Mouse (Mus musculus) embryonic facial prominence, embryonic 14.5 days (tissue): Measurements from ENCODE around the gene Ppp1r36. TPM values are rescaled to one million over a fixed set of nuclear protein-coding genes. Genes with fewer than 3 reads are reported as not detected.

Experiments used
- ATAC-seq: fragments of 200-750 bp; cut with Nextera tagmentation; 2 replicates; pipeline ENCODE4 v1.8.0; 2017; ENCODE audit warnings: low read depth, moderate number of reproducible peaks, moderate TSS enrichment
- DNase-seq: peaks from one replicate; pipeline ENCODE4 v3.0.0-alpha.2; 2015; ENCODE audit warnings: low spot score
- H3K27ac ChIP-seq: fragments of 300-500 bp; sonication (generic); replicated peaks from 2 replicates; pipeline ENCODE4 v1.5.1; 2014; ENCODE audit warnings: low read depth, mild to moderate bottlenecking, low read length, moderate library complexity
- H3K27me3 ChIP-seq: fragments of 300-500 bp; sonication (generic); replicated peaks from 2 replicates; pipeline ENCODE4 v1.6.1; 2014; ENCODE audit warnings: low read length; ENCODE audit not compliant: control insufficient read depth, insufficient read depth
- H3K36me3 ChIP-seq: fragments of 300-500 bp; sonication (generic); 2 replicates; pipeline ENCODE4 v1.6.1; 2014; ENCODE audit warnings: low read length, mixed read lengths; ENCODE audit not compliant: control insufficient read depth, insufficient read depth
- H3K4me1 ChIP-seq: fragments of 300-500 bp; sonication (generic); 2 replicates; pipeline ENCODE4 v1.6.1; 2014; ENCODE audit warnings: antibody characterized with exemption, low read length; ENCODE audit not compliant: control insufficient read depth, insufficient read depth
- H3K4me2 ChIP-seq: fragments of 300-500 bp; sonication (generic); 2 replicates; pipeline ENCODE4 v1.6.1; 2014; ENCODE audit warnings: low read depth, mild to moderate bottlenecking, low read length, moderate library complexity, mixed read lengths
- H3K4me3 ChIP-seq: fragments of 300-500 bp; sonication (generic); 2 replicates; pipeline ENCODE4 v1.5.1; 2014; ENCODE audit warnings: low read depth, mild to moderate bottlenecking, low read length
- H3K9ac ChIP-seq: fragments of 300-500 bp; sonication (generic); 2 replicates; pipeline ENCODE4 v1.6.1; 2014; ENCODE audit warnings: low read depth, mild to moderate bottlenecking, low read length, moderate library complexity, mixed read lengths
- H3K9me3 ChIP-seq: fragments of 300-500 bp; sonication (generic); 2 replicates; pipeline ENCODE4 v1.6.1; 2016; ENCODE audit warnings: low read length; ENCODE audit not compliant: control insufficient read depth
- WGBS: fragments of 180-500 bp; shearing (Covaris S2); extraction: QIAGEN DNeasy Blood & Tissue Kit; methylation state at CpG from one replicate; pipeline ENCODE4 v1.1.7; 2014; 5-methylcytosine and 5-hydroxymethylcytosine counted together
- polyA plus RNA-seq: library from polyadenylated mRNA; unstranded; fragments of >200 nt; fragmentation: Nextera tagmentation; extraction: Ambion mirVana; gene quantifications from 2 replicates; pipeline ENCODE4 v1.2.1, GENCODE M21; 2014

Ppp1r36 gene
- polyA plus RNA-seq, 1 experiment from 2014 or later: 6.2 TPM

- Histone ChIP-seq H3K9ac (no peak overlapping the region), H3K4me1 (peaks cover 14% of the 10 kb centered on the region; the same call in 1 of the 2 replicates), H3K36me3 (no peaks in the 10 kb centered on the region), H3K27ac (no peak overlapping the region), H3K4me3 (no peak overlapping the region), H3K9me3 (no peaks in the 10 kb centered on the region), H3K27me3 (no peaks in the 10 kb centered on the region), H3K4me2 (no peak overlapping the region)
- 81% methylated on average over 4 of the region's 4 CpGs for WGBS
- ATAC-seq (no peak), DNase-seq (no peak)
These were observed 62.6 kb downstream of the Ppp1r36 start for GRCm38 (mm10) chr12:76479836-76480495.

GRCm38 (mm10) chr12:76482446-76482845 lies 65.1 kb downstream of the Ppp1r36 start:
- Histone ChIP-seq H3K4me1 (peaks cover 14% of the 10 kb centered on the region; the same call in 1 of the 2 replicates), H3K27me3 (no peaks in the 10 kb centered on the region), H3K9ac (no peak overlapping the region), H3K27ac (no peak overlapping the region), H3K4me2 (no peak overlapping the region), H3K9me3 (no peaks in the 10 kb centered on the region), H3K4me3 (no peak overlapping the region), H3K36me3 (no peaks in the 10 kb centered on the region)
- DNase-seq: no peak
- ATAC-seq: no peak
- WGBS: 76% methylated on average over 2 of the region's 2 CpGs

GRCm38 (mm10) chr12:76482948-76483347 lies 65.6 kb downstream of the Ppp1r36 start:
- no peaks in the 10 kb centered on the region for H3K36me3 ChIP-seq
- no peaks in the 10 kb centered on the region for H3K9me3 ChIP-seq
- DNase-seq (no peak), ATAC-seq (no peak)
- H3K4me2 ChIP-seq: no peak overlapping the region
- no peak overlapping the region for H3K9ac ChIP-seq
- H3K27me3 ChIP-seq: no peaks in the 10 kb centered on the region
- H3K27ac ChIP-seq: no peak overlapping the region
- WGBS: 90% methylated on average over 2 of the region's 2 CpGs
- H3K4me3 ChIP-seq: no peak overlapping the region
- H3K4me1 ChIP-seq: peaks cover 14% of the 10 kb centered on the region; the same call in 1 of the 2 replicates

- no peaks in the 10 kb centered on the region for H3K9me3 ChIP-seq
- WGBS: 34% methylated on average over 4 of the region's 4 CpGs
- no peaks in the 10 kb centered on the region for H3K36me3 ChIP-seq
- no peak overlapping the region for H3K4me3 ChIP-seq
- DNase-seq (no peak), ATAC-seq (no peak)
- H3K27me3 ChIP-seq: no peaks in the 10 kb centered on the region
- H3K9ac ChIP-seq: no peak overlapping the region
- no peaks in the 10 kb centered on the region for H3K4me1 ChIP-seq
- no peak overlapping the region for H3K27ac ChIP-seq
- no peak overlapping the region for H3K4me2 ChIP-seq
These were observed 67.5 kb downstream of the Ppp1r36 start for GRCm38 (mm10) chr12:76484881-76485280.

- DNase-seq (no peak), ATAC-seq (peak; percentile 26; the same call in 1 of the 2 replicates)
- no peaks in the 10 kb centered on the region for H3K9me3 ChIP-seq
- no peaks in the 10 kb centered on the region for H3K27me3 ChIP-seq
- no peak overlapping the region for H3K4me2 ChIP-seq
- no peak overlapping the region for H3K4me3 ChIP-seq
- no peaks in the 10 kb centered on the region for H3K36me3 ChIP-seq
- WGBS: 44% methylated on average over 11 of the region's 11 CpGs
- H3K4me1 ChIP-seq: no peaks in the 10 kb centered on the region
- no peak overlapping the region for H3K27ac ChIP-seq
- no peak overlapping the region for H3K9ac ChIP-seq
These were observed 68.0 kb downstream of the Ppp1r36 start for GRCm38 (mm10) chr12:76485381-76485780.

- no peak overlapping the region for H3K9ac ChIP-seq
- no peak overlapping the region for H3K4me3 ChIP-seq
- H3K27me3 ChIP-seq: no peaks in the 10 kb centered on the region
- no peak overlapping the region for H3K27ac ChIP-seq
- H3K4me1 ChIP-seq: no peaks in the 10 kb centered on the region
- no peak for DNase-seq
- no peak for ATAC-seq
- no peaks in the 10 kb centered on the region for H3K36me3 ChIP-seq
- H3K9me3 ChIP-seq: peaks cover 6% of the 10 kb centered on the region; the same call in 1 of the 2 replicates
- H3K4me2 ChIP-seq: no peak overlapping the region
- 68% methylated on average over 9 of the region's 9 CpGs for WGBS
These were observed 69.6 kb downstream of the Ppp1r36 start for GRCm38 (mm10) chr12:76486943-76487342.

Other genes with a start within 250 kb of the Ppp1r36 start
- 0.54 TPM in 1 of 2 replicates, not detected in the other for gene Esr2, start 240.3 kb upstream of the Ppp1r36 start, polyA plus RNA-seq
- gene Tex21, start 170.8 kb upstream of the Ppp1r36 start, polyA plus RNA-seq: 0.08 and 0.30 TPM in 2 replicates
- 57.4 and 59.5 TPM in 2 replicates for gene Mthfd1, start 162.2 kb upstream of the Ppp1r36 start, polyA plus RNA-seq
- 1.1 and 1.3 TPM in 2 replicates for gene Akap5, start 92.6 kb upstream of the Ppp1r36 start, polyA plus RNA-seq
- gene Zbtb25, start 47.9 kb upstream of the Ppp1r36 start, polyA plus RNA-seq: 21.2 and 21.4 TPM in 2 replicates
- gene Zbtb1, start 47.3 kb upstream of the Ppp1r36 start, polyA plus RNA-seq: 9.5 and 9.8 TPM in 2 replicates
- gene Hspa2, start 13.4 kb upstream of the Ppp1r36 start, polyA plus RNA-seq: 8.2 and 10.9 TPM in 2 replicates
- 6.3 and 7.3 TPM in 2 replicates for gene Plekhg3, start 113.4 kb downstream of the Ppp1r36 start, polyA plus RNA-seq